Mouse (Mus musculus) myocyte (in vitro differentiated cells): ENCODE data around the gene Pde8b. TPM values are rescaled to one million over a fixed set of nuclear protein-coding genes. Genes with fewer than 3 reads are reported as not detected.

Experiments
- H3K27me3 ChIP-seq: one replicate; pipeline ENCODE4 v1.6.1; 2011; ENCODE audit not compliant: control insufficient read depth, insufficient read depth, insufficient read length
- H3K36me3 ChIP-seq: one replicate; pipeline ENCODE4 v1.6.1; 2011; ENCODE audit not compliant: control insufficient read depth, insufficient read depth
- H3K4me2 ChIP-seq: one replicate; pipeline ENCODE4 v1.6.1; 2011; ENCODE audit warnings: low read depth, control low read depth
- H3K4me3 ChIP-seq: one replicate; pipeline ENCODE4 v1.5.1; 2011; ENCODE audit warnings: mild to moderate bottlenecking, control low read depth, moderate library complexity
- H3K79me2 ChIP-seq: one replicate; pipeline ENCODE4 v1.6.1; 2011; ENCODE audit not compliant: control insufficient read depth, insufficient read depth
- H3ac ChIP-seq: one replicate; pipeline ENCODE4 v1.6.1; 2011; ENCODE audit not compliant: control insufficient read depth, insufficient read length
- CEBPB ChIP-seq: IDR thresholded peaks from 2 replicates; pipeline ENCODE4 v1.6.1; 2011; ENCODE audit warnings: mild to moderate bottlenecking, moderate library complexity; ENCODE audit not compliant: poor library complexity, insufficient read depth, severe bottlenecking
- E2F4 ChIP-seq: IDR thresholded peaks from one replicate; pipeline ENCODE4 v1.6.1; 2011; ENCODE audit warnings: mild to moderate bottlenecking, control low read depth, moderate library complexity; ENCODE audit not compliant: insufficient read depth
- MAX ChIP-seq: IDR thresholded peaks from one replicate; pipeline ENCODE4 v1.6.1; 2011; ENCODE audit warnings: low read depth, mild to moderate bottlenecking, control low read depth
- MYOD1 ChIP-seq, 3 experiments: IDR thresholded peaks; one replicate each; pipeline ENCODE4 v1.6.1; 2011; ENCODE audit warnings: control low read depth in 2 of 3, low read depth in 2 of 3, mild to moderate bottlenecking in 2 of 3, moderate library complexity in 1 of 3; ENCODE audit not compliant: insufficient read length in 2 of 3, control insufficient read depth in 1 of 3
- MYOG ChIP-seq, 3 experiments: IDR thresholded peaks; one replicate each; pipeline ENCODE4 v1.6.1; 2011; ENCODE audit warnings: control low read depth in 2 of 3, low read depth in 2 of 3, mild to moderate bottlenecking in 2 of 3; ENCODE audit not compliant: insufficient read length in 2 of 3, control insufficient read depth in 1 of 3, insufficient read depth in 1 of 3
- POLR2A ChIP-seq: IDR thresholded peaks from one replicate; pipeline ENCODE4 v1.6.1; 2011; ENCODE audit warnings: low read depth, mild to moderate bottlenecking, control low read depth, moderate library complexity; ENCODE audit not compliant: insufficient read length
- POLR2AphosphoS2 ChIP-seq: IDR thresholded peaks from one replicate; pipeline ENCODE4 v1.6.1; 2011; ENCODE audit warnings: low read depth, control low read depth; ENCODE audit not compliant: insufficient read length
- REST ChIP-seq: IDR thresholded peaks from one replicate; pipeline ENCODE4 v1.6.1; 2011; ENCODE audit warnings: mild to moderate bottlenecking, control low read depth, moderate library complexity; ENCODE audit not compliant: insufficient read depth, insufficient read length
- SRF ChIP-seq: IDR thresholded peaks from one replicate; pipeline ENCODE4 v1.6.1; 2011; ENCODE audit warnings: low read depth; ENCODE audit not compliant: control insufficient read depth, insufficient read length
- TCF12 ChIP-seq: IDR thresholded peaks from one replicate; pipeline ENCODE4 v1.6.1; 2011; ENCODE audit warnings: mild to moderate bottlenecking, control low read depth; ENCODE audit not compliant: poor library complexity, insufficient read depth, severe bottlenecking
- TCF3 ChIP-seq: IDR thresholded peaks from one replicate; pipeline ENCODE4 v1.6.1; 2011; ENCODE audit warnings: low read depth, control low read depth; ENCODE audit not compliant: insufficient read length
- USF1 ChIP-seq: IDR thresholded peaks from one replicate; pipeline ENCODE4 v1.6.1; 2011; ENCODE audit warnings: low read depth, mild to moderate bottlenecking, control low read depth, moderate library complexity
- polyA plus RNA-seq: library from polyadenylated mRNA; unstranded; fragments of >200 nt; fragmentation: generic; extraction: Trizol; gene quantifications from one replicate; pipeline ENCODE4 v1.2.1, GENCODE M21; 2012; ENCODE audit warnings: missing spikeins

Pde8b gene
- polyA plus RNA-seq, 1 experiment = 0.05 TPM

GRCm38 (mm10) chr13:95070268-95070667 lies 179.9 kb downstream of the Pde8b start:
- H3ac ChIP-seq = no peak overlapping the region
- H3K36me3 ChIP-seq = no peaks in the 10 kb centered on the region
- no peak overlapping the region for H3K4me2 ChIP-seq
- no peak overlapping the region for H3K4me3 ChIP-seq
- H3K27me3 ChIP-seq = peaks cover 6% of the 10 kb centered on the region
- H3K79me2 ChIP-seq = no peaks in the 10 kb centered on the region
- TF ChIP-seq POLR2A = no peak
- TF ChIP-seq USF1 = no peak
- TF ChIP-seq POLR2AphosphoS2 = no peak
- no peak for TF ChIP-seq E2F4
- TF ChIP-seq MYOD1 (IDR thresholded peaks at IDR 0.05; ENCODE audit: control insufficient read depth in 1 of 3, insufficient read length in 2 of 3, low read depth in 2 of 3) = no peak
- TF ChIP-seq TCF12 = no peak
- no peak for TF ChIP-seq SRF
- TF ChIP-seq MAX = no peak
- no peak for TF ChIP-seq REST
- TF ChIP-seq MYOG (IDR thresholded peaks at IDR 0.05; ENCODE audit: control insufficient read depth in 1 of 3, insufficient read depth in 1 of 3, insufficient read length in 2 of 3, low read depth in 2 of 3) = no peak
- no peak for TF ChIP-seq CEBPB
- TF ChIP-seq TCF3 = no peak

- H3K4me2 ChIP-seq = no peak overlapping the region
Measured at GRCm38 (mm10) chr13:95067854-95068253, 182.3 kb downstream of the Pde8b start.

GRCm38 (mm10) chr13:95063390-95064017 lies 186.6 kb downstream of the Pde8b start:
- H3K36me3 ChIP-seq = no peaks in the 10 kb centered on the region
- TF ChIP-seq SRF (no peak), MYOG (IDR thresholded peaks at IDR 0.05; ENCODE audit: control insufficient read depth in 1 of 3, insufficient read depth in 1 of 3, insufficient read length in 2 of 3, low read depth in 2 of 3) (no peak), E2F4 (no peak), CEBPB (no peak), TCF12 (no peak), TCF3 (no peak), POLR2A (no peak), MYOD1 (IDR thresholded peaks at IDR 0.05; ENCODE audit: control insufficient read depth in 1 of 3, insufficient read length in 2 of 3, low read depth in 2 of 3) (no peak)
- no peak overlapping the region for H3K4me3 ChIP-seq
- H3K27me3 ChIP-seq = no peaks in the 10 kb centered on the region
- no peaks in the 10 kb centered on the region for H3K79me2 ChIP-seq
- H3K4me2 ChIP-seq = no peak overlapping the region
- no peak overlapping the region for H3ac ChIP-seq

More at GRCm38 (mm10) chr13:95067854-95068253, 182.3 kb downstream of the Pde8b start:
- no peaks in the 10 kb centered on the region for H3K27me3 ChIP-seq
- no peaks in the 10 kb centered on the region for H3K79me2 ChIP-seq
- no peaks in the 10 kb centered on the region for H3K36me3 ChIP-seq
- TF ChIP-seq TCF12 = no peak
- TF ChIP-seq SRF = no peak
- TF ChIP-seq REST = no peak
- TF ChIP-seq MYOD1 (IDR thresholded peaks at IDR 0.05; ENCODE audit: control insufficient read depth in 1 of 3, insufficient read length in 2 of 3, low read depth in 2 of 3) = no peak
- TF ChIP-seq POLR2AphosphoS2 = no peak
- no peak for TF ChIP-seq POLR2A
- TF ChIP-seq USF1 = no peak
- TF ChIP-seq CEBPB = no peak
- no peak for TF ChIP-seq TCF3
- no peak for TF ChIP-seq E2F4
- TF ChIP-seq MAX = no peak
- no peak for TF ChIP-seq MYOG (IDR thresholded peaks at IDR 0.05; ENCODE audit: control insufficient read depth in 1 of 3, insufficient read depth in 1 of 3, insufficient read length in 2 of 3, low read depth in 2 of 3)
- H3ac ChIP-seq = no peak overlapping the region
- no peak overlapping the region for H3K4me3 ChIP-seq

- H3K79me2 ChIP-seq = no peaks in the 10 kb centered on the region
- H3K4me3 ChIP-seq = no peak overlapping the region
- TF ChIP-seq CEBPB (no peak), USF1 (no peak), MYOG (IDR thresholded peaks at IDR 0.05; ENCODE audit: control insufficient read depth in 1 of 3, insufficient read depth in 1 of 3, insufficient read length in 2 of 3, low read depth in 2 of 3) (no peak), SRF (no peak), TCF12 (no peak), POLR2AphosphoS2 (no peak), MAX (no peak), E2F4 (no peak), TCF3 (no peak), MYOD1 (IDR thresholded peaks at IDR 0.05; ENCODE audit: control insufficient read depth in 1 of 3, insufficient read length in 2 of 3, low read depth in 2 of 3) (no peak), POLR2A (no peak)
- no peak overlapping the region for H3K4me2 ChIP-seq
- no peak overlapping the region for H3ac ChIP-seq
- H3K27me3 ChIP-seq = no peaks in the 10 kb centered on the region
- H3K36me3 ChIP-seq = no peaks in the 10 kb centered on the region
Measured at GRCm38 (mm10) chr13:95058885-95059284, 191.3 kb downstream of the Pde8b start.
